ENCODE assay signal across 16 mouse cellular contexts in genomic region chr4:95390549-95390948, GRCm38 (mm10).
"Had no signal": no experiment of that assay in that cellular context is flagged by ENCODE, and none has a peak within 500 bp of the region (broad histone marks: within the 10 kb centered on the region; RNA-seq: fewer than 3 reads in every experiment).

No protein-coding gene starts in this region.

- H3K4me2 ChIP-seq: limb, embryonic 12.5 days; liver, embryonic 13.5 days; midbrain, embryonic 13.5 days; neural tube, embryonic 15.5 days had no signal

- H3K9me3 ChIP-seq: limb, embryonic 12.5 days; liver, embryonic 13.5 days; midbrain, embryonic 13.5 days; neural tube, embryonic 15.5 days had no signal

- H3K4me1 ChIP-seq: neural tube, embryonic 15.5 days had no signal

- H3K4me3 ChIP-seq: layer of hippocampus, adult 2 months; limb, embryonic 12.5 days; liver, embryonic 13.5 days; midbrain, embryonic 13.5 days; myocyte; neural tube, embryonic 15.5 days had no signal

- H3K27me3 ChIP-seq: limb, embryonic 12.5 days; liver, embryonic 13.5 days; midbrain, embryonic 13.5 days; neural tube, embryonic 15.5 days had no signal

- H3K36me3 ChIP-seq: limb, embryonic 12.5 days; liver, embryonic 13.5 days; midbrain, embryonic 13.5 days; neural tube, embryonic 15.5 days had no signal

- ATAC-seq: midbrain, embryonic 13.5 days had no signal

- H3K27ac ChIP-seq: kidney, postnatal 0 days; layer of hippocampus, adult 2 months; limb, embryonic 12.5 days; liver, embryonic 13.5 days; midbrain, embryonic 13.5 days; neural tube, embryonic 15.5 days; stomach, postnatal 0 days had no signal

- H3K9ac ChIP-seq: limb, embryonic 12.5 days; liver, embryonic 13.5 days; midbrain, embryonic 13.5 days; neural tube, embryonic 15.5 days had no signal

- DNase-seq: kidney, adult 8-10 months; kidney, postnatal 36 days; liver; liver, embryonic 13.5 days; lung, adult 18-20 months; lung, postnatal 36 days; right cerebral cortex, adult 18-20 months; right cerebral cortex, postnatal 25 days; thymus, postnatal 4 days had no signal
